Mouse (Mus musculus): ENCODE measurements at regions not wholly inside any gene's neighbourhood (a gene's known extent, or its start where the extent isn't known, plus 50 kb on each side); places are given as distances from the start of the nearest gene placed in this dataset.

DNA sequence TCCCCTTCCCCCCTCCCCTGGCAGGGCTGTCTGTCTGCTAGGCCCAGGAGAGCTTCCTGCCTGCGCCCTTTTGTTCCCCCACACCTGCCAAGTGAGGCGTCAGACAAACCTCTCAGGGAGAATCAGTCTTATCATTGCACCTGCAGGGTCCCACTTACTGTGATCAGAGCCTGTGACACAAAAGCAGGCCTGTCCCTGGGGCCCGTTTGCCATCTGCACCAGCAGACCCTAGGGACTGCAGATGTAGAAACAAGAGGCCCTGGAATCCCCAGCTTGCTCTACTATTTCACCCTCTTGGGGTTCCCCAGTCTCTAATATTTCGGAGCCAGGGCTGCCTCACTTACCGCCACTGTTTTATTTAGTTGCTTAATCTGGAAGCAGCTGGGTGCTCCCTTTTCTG, 328.9 kb downstream of the Nuak1 start:
- TF ChIP-seq POLR2AphosphoS2 (IDR thresholded peaks at IDR 0.05; ENCODE audit: insufficient read length, low read depth) (no peak), POLR2A (IDR thresholded peaks at IDR 0.05; ENCODE audit: insufficient read length, low read depth) (no peak), MAX (IDR thresholded peaks at IDR 0.05; ENCODE audit: low read depth) (no peak), USF1 (IDR thresholded peaks at IDR 0.05; ENCODE audit: low read depth) (no peak), E2F4 (IDR thresholded peaks at IDR 0.05; ENCODE audit: insufficient read depth) (no peak), CEBPB (IDR thresholded peaks at IDR 0.05; ENCODE audit: insufficient read depth, poor library complexity, severe bottlenecking) (no peak), TCF3 (IDR thresholded peaks at IDR 0.05; ENCODE audit: insufficient read length, low read depth) (no peak), MYOG (IDR thresholded peaks at IDR 0.05; ENCODE audit: control insufficient read depth in 1 of 3, insufficient read depth in 1 of 3, insufficient read length in 2 of 3, low read depth in 2 of 3) (no peak), TCF12 (IDR thresholded peaks at IDR 0.05; ENCODE audit: insufficient read depth, poor library complexity, severe bottlenecking) (no peak), MYOD1 (IDR thresholded peaks at IDR 0.05; ENCODE audit: control insufficient read depth in 1 of 3, insufficient read length in 2 of 3, low read depth in 2 of 3) (no peak), SRF (IDR thresholded peaks at IDR 0.05; ENCODE audit: control insufficient read depth, insufficient read length, low read depth) (no peak)
